Mouse (Mus musculus): ENCODE measurements around the gene Hypk. TPM values are rescaled to one million over a fixed set of nuclear protein-coding genes. Genes with fewer than 3 reads are reported as not detected.

Gene Hypk
- polyA plus RNA-seq (2014; fragmentation: Nextera tagmentation; extraction: Ambion mirVana) = 89.1 and 105 TPM in 2 replicates

DNA sequence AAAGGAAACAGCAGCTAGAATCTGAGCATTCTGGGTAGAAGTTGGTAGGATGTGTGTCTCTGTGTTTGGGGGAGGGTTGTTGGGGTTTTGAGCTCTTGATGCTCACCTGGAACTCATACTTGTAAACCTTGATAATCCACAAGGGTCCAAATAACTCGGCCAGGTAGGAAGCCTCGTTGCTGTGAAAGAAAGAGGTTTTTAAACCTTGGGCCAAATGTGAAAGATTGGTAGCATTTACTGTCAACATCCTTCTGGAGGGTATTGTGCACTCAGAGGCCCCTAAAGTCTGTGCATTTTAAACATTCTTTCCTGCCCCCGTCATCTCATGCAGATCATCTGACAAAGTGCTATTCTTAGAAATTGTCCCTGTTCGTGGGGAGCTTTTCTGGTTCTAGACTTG lies at the start of gene Hypk:
TSS of gene Hypk (plus strand) at position 301 of the 400 bp plus-strand sequence.
- no peak within 1 kb of the TSS for H3K9ac ChIP-seq (replicated peaks; ENCODE audit: low read depth, low read length)
- no peaks in the 10 kb centered on the region for H3K36me3 ChIP-seq (ENCODE audit: control insufficient read depth, insufficient read depth, low read length)
- H3K4me3 ChIP-seq (ENCODE audit: low read depth, low read length) = no peak within 1 kb of the TSS
- no peaks in the 10 kb centered on the region for H3K9me3 ChIP-seq (ENCODE audit: control insufficient read depth, low read length)
- 93% methylated on average over 4 of the region's 4 CpGs for WGBS
- H3K4me1 ChIP-seq (ENCODE audit: control insufficient read depth, insufficient read depth, low read length) = peaks cover 16% of the 10 kb centered on the region
- no peak within 1 kb of the TSS for H3K4me2 ChIP-seq (ENCODE audit: low read depth, low read length)
- H3K27ac ChIP-seq (ENCODE audit: low read depth, low read length) = no peak within 1 kb of the TSS
- ATAC-seq (ENCODE audit: low read depth) = no peak
- H3K27me3 ChIP-seq (ENCODE audit: control insufficient read depth, insufficient read depth, low read length) = no peaks in the 10 kb centered on the region

DNA sequence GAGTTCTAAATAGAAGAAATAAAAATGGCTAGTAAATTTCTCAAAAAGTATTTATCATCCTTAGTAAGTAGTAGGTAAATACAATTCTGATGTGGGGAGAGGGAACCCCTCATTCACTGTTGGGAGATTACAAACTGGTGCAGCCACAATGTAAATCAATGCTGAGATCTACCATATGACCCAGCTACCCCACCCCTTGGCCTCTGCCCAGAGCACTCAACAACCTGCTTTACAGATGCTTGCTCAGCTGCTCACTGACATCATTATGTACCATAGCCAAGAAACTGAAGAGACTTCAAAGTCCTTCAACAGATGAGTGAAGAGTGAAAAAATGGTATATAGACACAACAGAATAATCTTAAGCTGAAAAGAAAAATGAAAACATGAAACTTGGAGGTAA lies 49.8 kb upstream of the Hypk start:
- Histone ChIP-seq H3K4me1 (ENCODE audit: control insufficient read depth, insufficient read depth, low read length) (no peaks in the 10 kb centered on the region), H3K27ac (ENCODE audit: low read depth, low read length) (no peak overlapping the region), H3K36me3 (ENCODE audit: control insufficient read depth, insufficient read depth, low read length) (no peaks in the 10 kb centered on the region), H3K4me2 (ENCODE audit: low read depth, low read length) (no peak overlapping the region), H3K27me3 (ENCODE audit: control insufficient read depth, insufficient read depth, low read length) (no peaks in the 10 kb centered on the region), H3K4me3 (ENCODE audit: low read depth, low read length) (no peak overlapping the region), H3K9ac (replicated peaks; ENCODE audit: low read depth, low read length) (no peak overlapping the region), H3K9me3 (ENCODE audit: control insufficient read depth, low read length) (no peaks in the 10 kb centered on the region)
- ATAC-seq (ENCODE audit: low read depth) = no peak

DNA sequence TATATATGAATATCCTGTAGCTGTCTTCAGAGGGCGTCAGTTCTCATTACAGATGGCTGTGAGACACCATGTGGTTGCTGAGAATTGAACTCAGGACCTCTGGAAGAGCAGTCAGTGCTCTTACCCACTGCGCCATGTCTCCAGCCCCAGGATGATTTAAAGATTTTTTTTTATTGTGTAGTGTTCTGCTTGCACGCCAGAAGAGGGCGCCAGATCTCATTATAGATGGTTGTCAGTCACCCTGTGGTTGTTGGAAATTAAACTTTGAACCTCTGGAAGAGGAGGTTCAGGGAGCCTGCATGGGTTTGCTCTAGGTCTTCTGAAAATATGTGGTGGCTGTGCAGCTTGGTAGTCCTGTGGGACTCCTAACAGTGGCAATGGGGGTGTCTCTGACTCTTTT lies 44.9 kb upstream of the Hypk start:
- H3K9me3 ChIP-seq (ENCODE audit: control insufficient read depth, low read length) = no peaks in the 10 kb centered on the region
- no peak overlapping the region for H3K4me3 ChIP-seq (ENCODE audit: low read depth, low read length)
- no peaks in the 10 kb centered on the region for H3K36me3 ChIP-seq (ENCODE audit: control insufficient read depth, insufficient read depth, low read length)
- peaks cover 4% of the 10 kb centered on the region; the same call in 1 of the 2 replicates for H3K4me1 ChIP-seq (ENCODE audit: control insufficient read depth, insufficient read depth, low read length)
- no peak overlapping the region for H3K9ac ChIP-seq (replicated peaks; ENCODE audit: low read depth, low read length)
- 35% methylated on average over 4 of the region's 4 CpGs for WGBS
- H3K4me2 ChIP-seq (ENCODE audit: low read depth, low read length) = no peak overlapping the region
- H3K27me3 ChIP-seq (ENCODE audit: control insufficient read depth, insufficient read depth, low read length) = no peaks in the 10 kb centered on the region
- H3K27ac ChIP-seq (ENCODE audit: low read depth, low read length) = no peak overlapping the region
- no peak for ATAC-seq (ENCODE audit: low read depth)

DNA sequence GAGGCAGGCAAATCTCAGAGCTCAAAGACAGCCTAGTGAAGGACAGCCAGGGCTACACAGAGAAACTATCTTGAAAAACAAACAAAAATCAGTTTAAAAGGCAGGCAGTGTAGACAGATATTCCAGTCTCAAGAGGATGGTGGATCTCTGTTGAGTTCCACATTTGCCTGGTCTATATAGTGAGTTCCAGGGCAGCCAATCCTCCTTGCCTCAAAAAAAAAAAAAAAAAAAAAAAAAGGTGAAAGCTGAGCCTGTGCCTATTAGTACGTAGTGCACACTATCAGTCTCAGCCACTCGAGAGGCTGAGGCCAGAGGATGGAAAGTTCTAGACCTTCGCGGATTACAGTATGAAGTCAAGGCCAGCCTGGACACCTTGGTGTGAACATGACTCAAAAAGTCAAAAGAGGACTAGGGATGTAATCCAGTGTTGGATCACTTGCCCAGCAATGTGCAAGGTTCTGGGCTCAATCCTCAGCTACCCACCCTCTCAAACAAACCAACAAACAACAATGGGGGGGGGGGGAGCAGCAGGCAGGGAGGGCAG lies 40.2 kb upstream of the Hypk start:
- 16% methylated on average over 4 of the region's 4 CpGs for WGBS

DNA sequence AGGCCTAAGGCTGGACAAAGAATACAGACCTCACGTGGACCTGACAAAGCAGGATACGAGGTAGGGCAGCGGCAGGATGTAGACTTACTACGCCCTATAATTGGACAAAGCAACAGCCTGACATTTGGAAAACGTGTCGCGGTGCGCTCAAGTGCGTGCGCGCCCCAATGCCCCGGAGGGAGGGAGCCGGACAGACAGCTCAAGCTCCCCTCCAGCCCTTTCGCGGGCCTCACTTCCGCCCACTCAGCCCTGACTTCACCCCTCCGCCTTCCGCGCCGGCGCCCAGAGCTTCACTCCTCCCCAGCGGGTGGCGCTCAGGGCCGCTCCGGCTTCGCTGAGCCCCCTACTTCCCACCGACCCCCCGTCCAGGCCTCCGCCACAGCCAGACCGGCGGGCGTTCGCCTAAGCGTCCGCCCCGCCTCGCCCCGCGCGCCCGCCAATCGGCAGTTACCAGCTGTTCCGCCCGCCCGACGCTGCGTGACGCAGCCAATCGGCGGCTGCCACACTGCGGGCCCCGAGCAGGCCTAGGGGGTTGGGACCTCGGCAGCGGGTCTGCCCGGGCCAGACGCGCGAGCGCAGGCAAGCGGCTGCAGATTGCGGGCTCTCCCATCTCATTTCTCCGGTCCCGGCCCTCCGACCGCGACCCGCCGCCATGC lies 39.6 kb upstream of the Hypk start, which contains the start of the genes Pdia3 and Catsper2:
TSS of gene Pdia3 (plus strand) at position 389 of the 656 bp plus-strand sequence.
TSS of gene Catsper2 (minus strand) at position 406 of the 656 bp plus-strand sequence.
- Histone ChIP-seq H3K27ac (ENCODE audit: low read depth, low read length) (peak within 1 kb of the TSS; percentile 97), H3K4me3 (ENCODE audit: low read depth, low read length) (peak within 1 kb of the TSS; percentile 100), H3K27me3 (ENCODE audit: control insufficient read depth, insufficient read depth, low read length) (0 out of 2 replicates have a peak, but pooled peaks cover 3% of the 10 kb centered on the region), H3K9me3 (ENCODE audit: control insufficient read depth, low read length) (no peaks in the 10 kb centered on the region), H3K4me1 (ENCODE audit: control insufficient read depth, insufficient read depth, low read length) (peaks cover 22% of the 10 kb centered on the region), H3K9ac (replicated peaks; ENCODE audit: low read depth, low read length) (peak within 1 kb of the TSS; percentile 97), H3K36me3 (ENCODE audit: control insufficient read depth, insufficient read depth, low read length) (no peaks in the 10 kb centered on the region; the same call in 1 of the 2 replicates), H3K4me2 (ENCODE audit: low read depth, low read length) (peak within 1 kb of the TSS; percentile 60)
- ATAC-seq (ENCODE audit: low read depth) = peak; percentile 99
- under 1% methylated on average over 46 of the region's 68 CpGs for WGBS

More for the DNA sequence above, 40.2 kb upstream of the Hypk start:
- peak overlapping the region; percentile 60 for H3K4me2 ChIP-seq (ENCODE audit: low read depth, low read length)
- H3K9ac ChIP-seq (replicated peaks; ENCODE audit: low read depth, low read length) = peak overlapping the region; percentile 97
- peak overlapping the region; percentile 100 for H3K4me3 ChIP-seq (ENCODE audit: low read depth, low read length)
- H3K27ac ChIP-seq (ENCODE audit: low read depth, low read length) = peak overlapping the region; percentile 97
- no peak for ATAC-seq (ENCODE audit: low read depth)
- H3K9me3 ChIP-seq (ENCODE audit: control insufficient read depth, low read length) = no peaks in the 10 kb centered on the region
- H3K36me3 ChIP-seq (ENCODE audit: control insufficient read depth, insufficient read depth, low read length) = no peaks in the 10 kb centered on the region; the same call in 1 of the 2 replicates
- peaks cover 22% of the 10 kb centered on the region for H3K4me1 ChIP-seq (ENCODE audit: control insufficient read depth, insufficient read depth, low read length)
- H3K27me3 ChIP-seq (ENCODE audit: control insufficient read depth, insufficient read depth, low read length) = 0 out of 2 replicates have a peak, but pooled peaks cover 3% of the 10 kb centered on the region

DNA sequence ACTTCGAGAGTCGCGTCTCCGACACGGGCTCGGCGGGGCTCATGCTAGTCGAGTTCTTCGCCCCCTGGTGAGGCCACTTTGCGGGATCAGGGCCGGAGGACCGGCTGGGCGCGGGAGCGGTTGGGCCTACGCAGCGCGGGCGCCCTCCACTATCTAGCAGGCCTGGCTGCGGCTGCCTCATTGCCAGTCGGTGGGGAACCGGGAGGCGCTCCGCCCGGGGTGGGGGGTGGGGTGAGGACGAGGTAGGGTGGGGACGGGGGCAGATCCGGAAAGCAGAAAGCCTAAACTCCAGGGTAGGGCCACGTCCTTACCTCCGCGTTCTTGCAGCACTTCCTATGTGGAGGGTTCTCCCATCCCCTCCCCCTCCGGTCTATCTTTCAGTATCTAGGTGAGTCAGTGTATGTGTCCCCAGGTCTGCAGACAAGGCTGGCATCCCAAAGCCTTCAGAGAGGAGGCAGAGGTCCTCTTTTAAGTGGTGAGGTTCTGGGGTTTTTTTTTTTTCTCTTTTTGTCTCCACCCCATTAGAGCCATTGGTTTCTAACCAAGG lies 38.9 kb upstream of the Hypk start:
- Histone ChIP-seq H3K27me3 (ENCODE audit: control insufficient read depth, insufficient read depth, low read length) (0 out of 2 replicates have a peak, but pooled peaks cover 3% of the 10 kb centered on the region), H3K9ac (replicated peaks; ENCODE audit: low read depth, low read length) (peak overlapping the region; percentile 97), H3K4me2 (ENCODE audit: low read depth, low read length) (peak overlapping the region; percentile 52), H3K4me1 (ENCODE audit: control insufficient read depth, insufficient read depth, low read length) (peaks cover 22% of the 10 kb centered on the region), H3K4me3 (ENCODE audit: low read depth, low read length) (peak overlapping the region; percentile 100), H3K27ac (ENCODE audit: low read depth, low read length) (peak overlapping the region; percentile 97), H3K36me3 (ENCODE audit: control insufficient read depth, insufficient read depth, low read length) (no peaks in the 10 kb centered on the region; the same call in 1 of the 2 replicates), H3K9me3 (ENCODE audit: control insufficient read depth, low read length) (no peaks in the 10 kb centered on the region)
- peak; percentile 50 for ATAC-seq (ENCODE audit: low read depth)
- WGBS = under 1% methylated on average over 32 of the region's 32 CpGs

DNA sequence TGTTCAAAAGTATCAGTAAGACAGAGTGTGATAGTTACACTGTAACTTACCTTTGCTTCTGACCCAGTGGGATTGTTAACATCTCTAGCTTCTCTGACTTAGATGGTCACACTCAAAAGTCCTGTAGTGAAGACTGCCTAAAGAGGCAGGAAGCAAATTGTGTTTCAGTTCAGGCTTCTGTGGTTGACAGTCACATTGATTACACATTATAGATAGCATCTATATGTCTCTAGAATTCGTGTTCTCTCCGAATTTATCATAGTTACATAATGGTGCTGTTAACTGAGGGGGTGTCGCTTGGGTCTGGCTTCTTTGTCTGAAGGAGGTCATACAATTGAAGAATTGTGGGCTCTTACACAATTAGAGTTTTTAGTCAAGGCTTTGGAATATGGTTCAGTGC lies 38.0 kb upstream of the Hypk start:
- H3K27me3 ChIP-seq (ENCODE audit: control insufficient read depth, insufficient read depth, low read length) = 0 out of 2 replicates have a peak, but pooled peaks cover 3% of the 10 kb centered on the region
- H3K9ac ChIP-seq (replicated peaks; ENCODE audit: low read depth, low read length) = 0 out of 2 replicates have a peak overlapping the region, but pooled peaks have one; percentile 18
- no peaks in the 10 kb centered on the region for H3K9me3 ChIP-seq (ENCODE audit: control insufficient read depth, low read length)
- no peak for ATAC-seq (ENCODE audit: low read depth)
- H3K36me3 ChIP-seq (ENCODE audit: control insufficient read depth, insufficient read depth, low read length) = no peaks in the 10 kb centered on the region; the same call in 1 of the 2 replicates
- peak overlapping the region; percentile 52 for H3K4me2 ChIP-seq (ENCODE audit: low read depth, low read length)
- peak overlapping the region; percentile 100 for H3K4me3 ChIP-seq (ENCODE audit: low read depth, low read length)
- no peak overlapping the region for H3K27ac ChIP-seq (ENCODE audit: low read depth, low read length)
- peaks cover 22% of the 10 kb centered on the region for H3K4me1 ChIP-seq (ENCODE audit: control insufficient read depth, insufficient read depth, low read length)
- WGBS = 37% methylated on average over 3 of the region's 3 CpGs

DNA sequence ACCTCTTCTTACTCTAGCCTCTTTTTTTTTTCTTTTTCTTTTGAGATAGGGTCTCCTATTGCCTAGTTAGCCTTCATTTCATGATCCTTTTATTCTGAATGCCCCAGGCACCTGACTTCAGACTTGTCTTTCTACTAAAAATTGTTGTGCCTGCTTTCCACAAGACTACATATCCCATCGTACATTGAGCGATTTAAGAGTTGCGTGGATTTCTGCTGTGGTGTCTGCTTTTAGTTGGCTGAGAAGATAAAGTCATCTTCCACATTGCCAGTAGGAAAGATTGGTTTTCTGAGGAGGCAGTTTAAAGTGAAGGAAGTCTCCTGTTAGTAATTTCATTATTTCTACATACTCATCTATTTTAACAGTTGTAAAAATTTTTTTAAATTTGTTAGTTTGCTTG lies 37.5 kb upstream of the Hypk start:
- peaks cover 22% of the 10 kb centered on the region for H3K4me1 ChIP-seq (ENCODE audit: control insufficient read depth, insufficient read depth, low read length)
- WGBS = 84% methylated on average over 3 of the region's 3 CpGs
- no peaks in the 10 kb centered on the region for H3K9me3 ChIP-seq (ENCODE audit: control insufficient read depth, low read length)
- H3K27ac ChIP-seq (ENCODE audit: low read depth, low read length) = no peak overlapping the region
- no peak for ATAC-seq (ENCODE audit: low read depth)
- H3K4me2 ChIP-seq (ENCODE audit: low read depth, low read length) = peak overlapping the region; percentile 52
- H3K27me3 ChIP-seq (ENCODE audit: control insufficient read depth, insufficient read depth, low read length) = 0 out of 2 replicates have a peak, but pooled peaks cover 3% of the 10 kb centered on the region
- peak overlapping the region; percentile 100 for H3K4me3 ChIP-seq (ENCODE audit: low read depth, low read length)
- H3K36me3 ChIP-seq (ENCODE audit: control insufficient read depth, insufficient read depth, low read length) = no peaks in the 10 kb centered on the region; the same call in 1 of the 2 replicates
- H3K9ac ChIP-seq (replicated peaks; ENCODE audit: low read depth, low read length) = no peak overlapping the region

DNA sequence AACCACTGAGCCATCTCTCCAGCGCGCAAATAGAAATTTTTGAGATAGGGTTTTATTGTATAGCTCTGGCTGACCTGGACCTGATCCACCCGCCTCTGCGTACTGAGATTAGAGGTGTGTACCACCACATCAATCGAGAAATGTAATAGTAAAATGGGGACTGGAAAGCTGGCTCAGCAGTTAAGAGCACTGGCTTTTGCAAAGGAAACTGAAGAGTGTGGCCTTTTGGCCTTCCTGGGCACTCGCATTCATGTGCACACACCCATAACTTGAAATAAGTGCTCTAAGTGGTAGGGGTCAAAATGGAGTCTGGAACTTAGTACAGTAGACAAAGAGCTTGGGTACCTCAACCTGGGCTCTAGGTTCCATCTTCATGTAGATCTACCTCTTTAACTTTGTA lies 36.7 kb upstream of the Hypk start:
- no peak for ATAC-seq (ENCODE audit: low read depth)
- no peak overlapping the region for H3K27ac ChIP-seq (ENCODE audit: low read depth, low read length)
- H3K4me3 ChIP-seq (ENCODE audit: low read depth, low read length) = no peak overlapping the region
- H3K27me3 ChIP-seq (ENCODE audit: control insufficient read depth, insufficient read depth, low read length) = 0 out of 2 replicates have a peak, but pooled peaks cover 3% of the 10 kb centered on the region
- H3K9ac ChIP-seq (replicated peaks; ENCODE audit: low read depth, low read length) = no peak overlapping the region
- H3K36me3 ChIP-seq (ENCODE audit: control insufficient read depth, insufficient read depth, low read length) = no peaks in the 10 kb centered on the region; the same call in 1 of the 2 replicates
- no peak overlapping the region; the same call in 1 of the 2 replicates for H3K4me2 ChIP-seq (ENCODE audit: low read depth, low read length)
- WGBS = 93% methylated on average over 6 of the region's 6 CpGs
- H3K4me1 ChIP-seq (ENCODE audit: control insufficient read depth, insufficient read depth, low read length) = peaks cover 22% of the 10 kb centered on the region
- no peaks in the 10 kb centered on the region for H3K9me3 ChIP-seq (ENCODE audit: control insufficient read depth, low read length)

Data from neural tube, embryonic 14.5 days (tissue).